Mouse (Mus musculus): ENCODE measurements around the gene Agbl1. TPM values are rescaled to one million over a fixed set of nuclear protein-coding genes. Genes with fewer than 3 reads are reported as not detected.

Agbl1 gene
- polyA plus RNA-seq, 1 experiment from 2014 or later = not detected

- WGBS = 30% methylated on average over 3 of the region's 3 CpGs
- TF ChIP-seq CTCF (IDR thresholded peaks at IDR 0.05; ENCODE audit: low read depth) = no peak
- Histone ChIP-seq H3K27ac (ENCODE audit: low read depth) (no peak overlapping the region), H3K9me3 (ENCODE audit: low read depth, low read length) (no peaks in the 10 kb centered on the region), H3K36me3 (ENCODE audit: insufficient read depth) (no peaks in the 10 kb centered on the region), H3K9ac (no peak overlapping the region), H3K4me3 (ENCODE audit: low read depth, low read length) (no peak overlapping the region), H3K4me2 (no peak overlapping the region), H3K4me1 (ENCODE audit: insufficient read depth) (no peaks in the 10 kb centered on the region), H3K27me3 (ENCODE audit: insufficient read depth, low read length) (no peaks in the 10 kb centered on the region)
- no peak for ATAC-seq (ENCODE audit: insufficient read depth)
- DNase-seq = no peak
Measured at GRCm38 (mm10) chr7:76416084-76416597, 186.5 kb downstream of the Agbl1 start.

- Histone ChIP-seq H3K36me3 (ENCODE audit: insufficient read depth) (no peaks in the 10 kb centered on the region), H3K27ac (ENCODE audit: low read depth) (no peak overlapping the region), H3K4me2 (no peak overlapping the region), H3K4me1 (ENCODE audit: insufficient read depth) (no peaks in the 10 kb centered on the region), H3K9ac (no peak overlapping the region), H3K27me3 (ENCODE audit: insufficient read depth, low read length) (no peaks in the 10 kb centered on the region), H3K9me3 (ENCODE audit: low read depth, low read length) (no peaks in the 10 kb centered on the region), H3K4me3 (ENCODE audit: low read depth, low read length) (no peak overlapping the region)
- ATAC-seq (ENCODE audit: insufficient read depth) (no peak), DNase-seq (no peak)
- TF ChIP-seq CTCF (IDR thresholded peaks at IDR 0.05; ENCODE audit: low read depth) = no peak
Measured at GRCm38 (mm10) chr7:76438581-76438980, 208.9 kb downstream of the Agbl1 start.

GRCm38 (mm10) chr7:76438988-76439387 is 209.3 kb downstream of the Agbl1 start:
- no peak overlapping the region for H3K9ac ChIP-seq
- no peak for TF ChIP-seq CTCF (IDR thresholded peaks at IDR 0.05; ENCODE audit: low read depth)
- H3K4me3 ChIP-seq (ENCODE audit: low read depth, low read length) = no peak overlapping the region
- no peak for DNase-seq
- ATAC-seq (ENCODE audit: insufficient read depth) = no peak
- H3K9me3 ChIP-seq (ENCODE audit: low read depth, low read length) = no peaks in the 10 kb centered on the region
- H3K27ac ChIP-seq (ENCODE audit: low read depth) = no peak overlapping the region
- 75% methylated on average over 4 of the region's 4 CpGs for WGBS
- H3K4me2 ChIP-seq = no peak overlapping the region
- no peaks in the 10 kb centered on the region for H3K4me1 ChIP-seq (ENCODE audit: insufficient read depth)
- no peaks in the 10 kb centered on the region for H3K27me3 ChIP-seq (ENCODE audit: insufficient read depth, low read length)
- no peaks in the 10 kb centered on the region for H3K36me3 ChIP-seq (ENCODE audit: insufficient read depth)

- Histone ChIP-seq H3K9ac (no peak overlapping the region), H3K27ac (ENCODE audit: low read depth) (no peak overlapping the region), H3K4me3 (ENCODE audit: low read depth, low read length) (no peak overlapping the region), H3K9me3 (ENCODE audit: low read depth, low read length) (no peaks in the 10 kb centered on the region), H3K4me1 (ENCODE audit: insufficient read depth) (no peaks in the 10 kb centered on the region), H3K36me3 (ENCODE audit: insufficient read depth) (no peaks in the 10 kb centered on the region), H3K4me2 (no peak overlapping the region), H3K27me3 (ENCODE audit: insufficient read depth, low read length) (no peaks in the 10 kb centered on the region)
- no peak for TF ChIP-seq CTCF (IDR thresholded peaks at IDR 0.05; ENCODE audit: low read depth)
- 68% methylated on average over 5 of the region's 5 CpGs for WGBS
- ATAC-seq (ENCODE audit: insufficient read depth) (no peak), DNase-seq (no peak)
Measured at GRCm38 (mm10) chr7:76462361-76463001, 232.8 kb downstream of the Agbl1 start.

- TF ChIP-seq CTCF (IDR thresholded peaks at IDR 0.05; ENCODE audit: low read depth) = no peak
- 52% methylated on average over 2 of the region's 2 CpGs for WGBS
- Histone ChIP-seq H3K9me3 (ENCODE audit: low read depth, low read length) (no peaks in the 10 kb centered on the region), H3K27ac (ENCODE audit: low read depth) (no peak overlapping the region), H3K4me2 (no peak overlapping the region), H3K36me3 (ENCODE audit: insufficient read depth) (no peaks in the 10 kb centered on the region), H3K4me3 (ENCODE audit: low read depth, low read length) (no peak overlapping the region), H3K27me3 (ENCODE audit: insufficient read depth, low read length) (no peaks in the 10 kb centered on the region), H3K4me1 (ENCODE audit: insufficient read depth) (no peaks in the 10 kb centered on the region), H3K9ac (no peak overlapping the region)
- DNase-seq (no peak), ATAC-seq (ENCODE audit: insufficient read depth) (no peak)
Measured at GRCm38 (mm10) chr7:76466427-76466826, 236.7 kb downstream of the Agbl1 start.

GRCm38 (mm10) chr7:76474233-76474632 is 244.5 kb downstream of the Agbl1 start:
- DNase-seq = no peak
- ATAC-seq (ENCODE audit: insufficient read depth) = no peak
- no peak overlapping the region for H3K27ac ChIP-seq (ENCODE audit: low read depth)
- no peak overlapping the region for H3K9ac ChIP-seq
- H3K4me2 ChIP-seq = no peak overlapping the region
- WGBS = 42% methylated on average over 6 of the region's 6 CpGs
- no peaks in the 10 kb centered on the region for H3K36me3 ChIP-seq (ENCODE audit: insufficient read depth)
- H3K4me1 ChIP-seq (ENCODE audit: insufficient read depth) = no peaks in the 10 kb centered on the region
- TF ChIP-seq CTCF (IDR thresholded peaks at IDR 0.05; ENCODE audit: low read depth) = no peak
- no peak overlapping the region for H3K4me3 ChIP-seq (ENCODE audit: low read depth, low read length)
- no peaks in the 10 kb centered on the region for H3K9me3 ChIP-seq (ENCODE audit: low read depth, low read length)
- no peaks in the 10 kb centered on the region for H3K27me3 ChIP-seq (ENCODE audit: insufficient read depth, low read length)

- no peaks in the 10 kb centered on the region for H3K36me3 ChIP-seq (ENCODE audit: insufficient read depth)
- H3K4me2 ChIP-seq = no peak overlapping the region
- no peak for TF ChIP-seq CTCF (IDR thresholded peaks at IDR 0.05; ENCODE audit: low read depth)
- no peak overlapping the region for H3K4me3 ChIP-seq (ENCODE audit: low read depth, low read length)
- ATAC-seq (ENCODE audit: insufficient read depth) = no peak
- DNase-seq = no peak
- no peak overlapping the region for H3K27ac ChIP-seq (ENCODE audit: low read depth)
- H3K4me1 ChIP-seq (ENCODE audit: insufficient read depth) = no peaks in the 10 kb centered on the region
- H3K9me3 ChIP-seq (ENCODE audit: low read depth, low read length) = no peaks in the 10 kb centered on the region
- H3K9ac ChIP-seq = no peak overlapping the region
- H3K27me3 ChIP-seq (ENCODE audit: insufficient read depth, low read length) = no peaks in the 10 kb centered on the region
- WGBS = 74% methylated on average over 2 of the region's 2 CpGs
Measured at GRCm38 (mm10) chr7:76485546-76485945, 255.9 kb downstream of the Agbl1 start.
